Mouse (Mus musculus): ENCODE measurements around the gene Eif2b5. TPM values are rescaled to one million over a fixed set of nuclear protein-coding genes. Genes with fewer than 3 reads are reported as not detected.
"Not testable (repeated sequence)": the region's sequence is repeated elsewhere in the genome, so short reads cannot be mapped to it uniquely, and the experiment has no call there.

The Eif2b5 gene
- polyA plus RNA-seq (2016; fragmentation: Nextera tagmentation; extraction: Ambion mirVana), result 164 and 173 TPM in 2 replicates

DNA sequence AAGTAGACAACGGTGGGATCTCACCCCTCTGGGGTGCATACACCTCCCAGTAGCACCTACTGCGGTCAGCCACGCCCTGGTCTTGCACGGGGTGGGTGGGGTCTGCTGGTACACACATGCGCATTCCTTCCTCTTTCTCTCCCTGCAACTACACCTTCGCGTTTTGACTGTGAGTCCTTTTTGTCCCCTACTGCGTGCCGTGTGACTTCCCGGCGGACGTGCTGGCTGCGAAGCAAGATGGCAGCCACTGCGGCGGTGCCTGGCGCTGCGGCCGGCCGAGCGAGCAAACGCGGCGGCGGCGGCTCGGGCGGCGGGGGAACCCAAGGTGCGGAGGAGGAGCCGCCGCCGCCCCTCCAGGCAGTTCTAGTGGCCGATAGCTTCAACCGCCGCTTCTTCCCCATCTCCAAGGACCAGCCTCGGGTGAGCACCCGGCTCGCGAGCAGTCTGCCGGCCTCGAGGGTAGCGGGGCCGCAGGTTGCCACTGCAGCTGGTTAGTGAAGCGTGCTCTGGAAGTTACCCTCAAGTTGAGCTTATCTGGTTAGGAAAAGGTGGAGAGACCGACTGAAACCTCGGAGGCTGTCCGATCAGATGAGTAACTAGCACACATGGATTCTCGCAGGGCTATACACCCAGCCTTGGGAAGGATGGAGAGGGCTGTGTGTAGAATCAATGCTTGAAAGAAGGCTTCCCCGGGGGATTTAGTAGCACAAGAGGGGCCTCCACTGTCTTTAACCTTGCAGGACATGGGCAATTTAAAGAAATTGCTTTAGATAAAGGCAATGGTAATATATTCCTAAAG, at the start of gene Eif2b5:
Eif2b5 (plus strand) TSS at position 141 of the 799 bp plus-strand sequence.
- Histone ChIP-seq H3K4me3 (peak within 1 kb of the TSS; percentile 97), H3K27me3 (ENCODE audit: low read depth, poor library complexity, severe bottlenecking) (peaks cover 16% of the 10 kb centered on the region), H3K27ac (peak within 1 kb of the TSS; percentile 91), H3K36me3 (peaks cover 39% of the 10 kb centered on the region), H3K9me3 (replicated peaks) (no peaks in the 10 kb centered on the region), H3K4me1 (peaks cover 21% of the 10 kb centered on the region)
- WGBS, result under 1% methylated on average over 49 of the region's 49 CpGs
- peak; percentile 88 for DNase-seq (ENCODE audit: low spot score)

DNA sequence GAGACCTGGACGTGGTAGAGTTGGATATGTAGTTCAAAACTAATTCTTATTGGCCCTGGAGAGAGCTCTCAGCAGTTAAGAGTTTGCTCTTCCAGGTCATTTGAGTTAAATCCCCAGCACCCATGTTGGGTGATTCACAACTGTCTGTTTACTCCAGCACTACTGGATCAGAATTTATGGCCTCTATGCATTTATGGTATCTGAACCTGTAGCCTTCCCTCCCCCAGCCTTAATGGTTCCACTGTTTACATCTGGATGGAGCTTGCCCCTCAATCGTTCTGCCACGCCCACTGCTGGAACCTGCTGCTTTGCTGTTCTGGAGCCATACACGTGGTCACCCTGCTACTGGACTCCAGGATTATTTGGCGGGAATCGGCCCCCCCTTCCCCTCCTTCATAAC, 46.8 kb upstream of the Eif2b5 start:
- no peak overlapping the region for H3K4me3 ChIP-seq
- no peak overlapping the region for H3K27ac ChIP-seq
- no peaks in the 10 kb centered on the region for H3K36me3 ChIP-seq
- H3K9me3 ChIP-seq (replicated peaks), result no peaks in the 10 kb centered on the region
- 72% methylated on average over 6 of the region's 6 CpGs for WGBS
- DNase-seq (ENCODE audit: low spot score), result no peak
- no peaks in the 10 kb centered on the region for H3K27me3 ChIP-seq (ENCODE audit: low read depth, poor library complexity, severe bottlenecking)
- H3K4me1 ChIP-seq, result peaks cover 3% of the 10 kb centered on the region

GRCm38 (mm10) chr16:20454155-20454654, 44.4 kb upstream of the Eif2b5 start:
- no peak overlapping the region for H3K4me3 ChIP-seq
- H3K27me3 ChIP-seq (ENCODE audit: low read depth, poor library complexity, severe bottlenecking), result no peaks in the 10 kb centered on the region
- 92% methylated on average over 6 of the region's 6 CpGs for WGBS
- H3K4me1 ChIP-seq, result peaks cover 3% of the 10 kb centered on the region
- H3K36me3 ChIP-seq, result no peaks in the 10 kb centered on the region
- H3K27ac ChIP-seq, result no peak overlapping the region
- no peak for DNase-seq (ENCODE audit: low spot score)
- no peaks in the 10 kb centered on the region for H3K9me3 ChIP-seq (replicated peaks)

DNA sequence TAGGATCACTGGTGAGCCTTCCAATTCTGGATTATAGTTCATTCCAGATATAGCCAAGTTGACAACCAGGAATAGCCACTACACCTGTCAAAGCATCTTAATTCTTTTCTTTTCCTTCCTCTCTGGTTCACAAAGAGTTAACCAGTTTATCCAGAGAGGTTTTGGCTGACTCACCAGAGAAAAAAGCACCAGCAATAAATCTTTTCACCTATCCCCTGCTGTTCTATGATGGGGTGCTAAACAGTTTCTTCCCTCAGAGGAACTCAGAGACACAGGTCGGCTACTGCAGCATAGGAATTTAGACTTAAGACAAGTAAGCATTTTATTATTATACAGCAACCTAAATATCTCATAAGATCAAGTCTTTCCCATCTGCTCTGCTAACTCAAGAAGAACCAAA, 42.5 kb upstream of the Eif2b5 start:
- no peaks in the 10 kb centered on the region for H3K27me3 ChIP-seq (ENCODE audit: low read depth, poor library complexity, severe bottlenecking)
- H3K27ac ChIP-seq, result no peak overlapping the region
- no peak for DNase-seq (ENCODE audit: low spot score)
- H3K36me3 ChIP-seq, result no peaks in the 10 kb centered on the region
- WGBS, result 3% methylated on average over 1 of the region's 1 CpGs
- H3K4me1 ChIP-seq, result peaks cover 3% of the 10 kb centered on the region
- no peak overlapping the region for H3K4me3 ChIP-seq
- no peaks in the 10 kb centered on the region for H3K9me3 ChIP-seq (replicated peaks)

DNA sequence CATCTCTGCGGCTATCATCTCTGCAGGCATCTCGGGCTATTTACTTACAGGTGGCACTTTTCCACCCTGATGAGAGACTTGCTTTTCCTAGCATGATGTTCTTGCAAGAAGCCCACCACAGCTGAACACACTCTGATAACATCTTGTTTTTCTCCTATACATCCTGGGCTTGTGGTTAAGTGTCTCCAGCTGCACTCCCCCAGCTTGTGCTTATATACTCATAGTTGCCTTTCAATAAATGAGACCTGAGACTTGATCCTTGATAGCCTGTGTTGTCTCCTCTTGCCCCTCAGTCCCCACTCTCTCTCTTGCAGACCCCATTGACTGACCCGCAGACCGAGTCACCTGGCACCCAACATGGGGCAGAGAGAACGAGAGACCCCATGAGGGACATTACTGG, 39.9 kb upstream of the Eif2b5 start:
- 93% methylated on average over 5 of the region's 5 CpGs for WGBS
- H3K4me3 ChIP-seq; H3K4me1 ChIP-seq; H3K27me3 ChIP-seq (ENCODE audit: low read depth, poor library complexity, severe bottlenecking); H3K36me3 ChIP-seq; H3K9me3 ChIP-seq (replicated peaks); H3K27ac ChIP-seq; DNase-seq (ENCODE audit: low spot score): not testable (repeated sequence)

DNA sequence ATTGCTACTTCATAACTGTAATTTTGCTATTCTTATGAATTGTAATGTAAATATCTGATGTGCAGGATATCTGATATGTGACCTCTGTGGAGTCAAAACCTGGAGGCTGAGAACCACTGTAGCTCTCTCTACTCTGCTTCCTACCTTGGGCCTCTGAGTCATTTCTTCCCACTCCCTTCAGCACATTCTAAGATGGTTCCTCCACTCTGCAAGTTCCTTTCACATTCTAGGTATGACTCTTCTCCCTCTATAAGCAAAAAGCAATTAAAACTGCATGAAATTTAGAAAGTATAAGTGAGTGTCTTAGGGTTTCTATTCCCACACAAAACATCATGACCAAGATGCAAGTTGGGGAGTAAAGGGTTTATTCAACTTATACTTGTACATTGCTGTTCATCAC, 33.9 kb upstream of the Eif2b5 start:
- Histone ChIP-seq H3K27ac (no peak overlapping the region), H3K9me3 (replicated peaks) (no peaks in the 10 kb centered on the region), H3K4me3 (no peak overlapping the region), H3K27me3 (ENCODE audit: low read depth, poor library complexity, severe bottlenecking) (no peaks in the 10 kb centered on the region), H3K4me1 (no peaks in the 10 kb centered on the region), H3K36me3 (no peaks in the 10 kb centered on the region)
- DNase-seq (ENCODE audit: low spot score), result no peak

DNA sequence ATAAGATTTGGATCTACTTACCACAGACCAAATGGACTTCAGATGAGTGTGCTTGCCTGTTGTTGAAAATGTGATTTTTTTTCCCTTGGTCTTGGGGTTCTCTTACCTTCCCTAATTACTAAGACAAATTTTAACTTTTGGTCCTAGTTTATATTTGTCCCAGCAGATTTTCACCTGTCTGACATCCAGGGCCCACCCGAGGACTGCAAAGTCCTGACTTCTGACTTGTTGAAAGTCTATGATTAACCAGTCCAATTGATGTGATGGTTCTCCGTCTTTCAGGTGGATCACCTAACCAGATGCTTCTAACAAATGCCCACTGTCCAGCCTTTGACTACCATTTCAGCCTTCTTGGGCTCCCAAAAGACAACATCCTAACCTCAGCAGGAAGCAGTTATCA, 27.6 kb upstream of the Eif2b5 start:
- Histone ChIP-seq H3K36me3 (no peaks in the 10 kb centered on the region), H3K27me3 (ENCODE audit: low read depth, poor library complexity, severe bottlenecking) (no peaks in the 10 kb centered on the region), H3K4me3 (no peak overlapping the region), H3K4me1 (no peaks in the 10 kb centered on the region), H3K9me3 (replicated peaks) (no peaks in the 10 kb centered on the region), H3K27ac (no peak overlapping the region)
- no peak for DNase-seq (ENCODE audit: low spot score)
- WGBS, result 89% methylated on average over 2 of the region's 2 CpGs

DNA sequence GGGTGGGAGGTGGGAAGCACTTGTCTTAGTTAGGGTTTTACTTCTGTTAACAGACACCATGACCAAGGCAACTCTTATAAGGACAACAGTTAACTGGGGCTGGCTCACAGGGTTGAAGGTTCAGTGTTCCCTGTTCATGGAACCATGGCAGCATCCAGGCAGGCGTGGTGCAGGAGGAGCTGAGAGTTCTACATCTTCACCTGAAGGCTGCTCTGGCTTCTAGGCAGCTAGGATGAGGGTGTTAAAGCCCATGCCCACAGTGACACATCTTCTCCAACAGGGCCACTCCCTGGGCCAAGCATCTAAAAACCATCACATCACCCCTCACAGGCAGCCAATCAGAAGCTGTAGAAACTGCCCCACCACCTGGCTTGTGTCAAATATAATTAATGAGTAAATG, 26.9 kb upstream of the Eif2b5 start:
- DNase-seq (ENCODE audit: low spot score), result no peak
- Histone ChIP-seq H3K36me3 (no peaks in the 10 kb centered on the region), H3K4me3 (no peak overlapping the region), H3K27me3 (ENCODE audit: low read depth, poor library complexity, severe bottlenecking) (no peaks in the 10 kb centered on the region), H3K4me1 (no peaks in the 10 kb centered on the region), H3K27ac (no peak overlapping the region), H3K9me3 (replicated peaks) (no peaks in the 10 kb centered on the region)
- WGBS, result 79% methylated on average over 1 of the region's 1 CpGs

- Histone ChIP-seq H3K36me3 (no peaks in the 10 kb centered on the region), H3K27me3 (ENCODE audit: low read depth, poor library complexity, severe bottlenecking) (no peaks in the 10 kb centered on the region), H3K27ac (no peak overlapping the region), H3K4me1 (peaks cover 7% of the 10 kb centered on the region; the same call in 1 of the 2 replicates), H3K4me3 (no peak overlapping the region), H3K9me3 (replicated peaks) (no peaks in the 10 kb centered on the region)
- DNase-seq (ENCODE audit: low spot score), result no peak
- WGBS, result 96% methylated on average over 1 of the region's 1 CpGs
Measured at GRCm38 (mm10) chr16:20473748-20474147, 24.9 kb upstream of the Eif2b5 start.

GRCm38 (mm10) chr16:20474211-20474610, 24.4 kb upstream of the Eif2b5 start:
- Histone ChIP-seq H3K9me3 (replicated peaks) (no peaks in the 10 kb centered on the region), H3K4me3 (no peak overlapping the region), H3K27ac (no peak overlapping the region), H3K36me3 (no peaks in the 10 kb centered on the region), H3K4me1 (peaks cover 7% of the 10 kb centered on the region; the same call in 1 of the 2 replicates), H3K27me3 (ENCODE audit: low read depth, poor library complexity, severe bottlenecking) (no peaks in the 10 kb centered on the region)
- DNase-seq (ENCODE audit: low spot score), result no peak
- WGBS, result 94% methylated on average over 8 of the region's 8 CpGs

DNA sequence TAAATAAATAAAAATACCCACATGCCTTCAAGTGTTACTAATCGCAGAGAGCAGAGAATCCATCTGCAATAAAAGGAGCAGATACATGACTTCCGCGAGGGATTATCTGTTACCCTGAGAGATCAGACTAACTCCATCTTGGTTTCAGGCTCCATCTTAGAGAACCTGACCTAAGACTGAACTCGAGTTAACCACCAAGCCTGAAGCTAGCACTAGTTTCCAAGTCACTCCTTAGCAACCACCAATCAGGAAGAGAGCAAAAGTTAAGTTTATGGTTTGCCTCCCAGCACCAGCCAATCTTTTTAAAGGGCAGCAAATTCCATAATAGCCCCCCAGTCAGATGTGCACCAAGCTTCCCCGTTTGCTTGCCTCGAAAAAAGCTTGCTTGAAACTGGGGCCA, 23.8 kb upstream of the Eif2b5 start:
- WGBS, result 86% methylated on average over 6 of the region's 6 CpGs
- Histone ChIP-seq H3K27me3 (ENCODE audit: low read depth, poor library complexity, severe bottlenecking) (no peaks in the 10 kb centered on the region), H3K4me1 (peaks cover 7% of the 10 kb centered on the region; the same call in 1 of the 2 replicates)

GRCm38 (mm10) chr16:20475335-20475734, 23.3 kb upstream of the Eif2b5 start:
- WGBS, result 88% methylated on average over 1 of the region's 1 CpGs
- Histone ChIP-seq H3K9me3 (replicated peaks) (no peaks in the 10 kb centered on the region), H3K36me3 (no peaks in the 10 kb centered on the region), H3K4me3 (no peak overlapping the region), H3K27ac (no peak overlapping the region), H3K27me3 (ENCODE audit: low read depth, poor library complexity, severe bottlenecking) (no peaks in the 10 kb centered on the region), H3K4me1 (peaks cover 7% of the 10 kb centered on the region; the same call in 1 of the 2 replicates)
- DNase-seq (ENCODE audit: low spot score), result no peak

More for the DNA sequence above, 23.8 kb upstream of the Eif2b5 start:
- Histone ChIP-seq H3K4me3 (no peak overlapping the region), H3K27ac (no peak overlapping the region), H3K9me3 (replicated peaks) (no peaks in the 10 kb centered on the region), H3K36me3 (no peaks in the 10 kb centered on the region)
- no peak for DNase-seq (ENCODE audit: low spot score)

DNA sequence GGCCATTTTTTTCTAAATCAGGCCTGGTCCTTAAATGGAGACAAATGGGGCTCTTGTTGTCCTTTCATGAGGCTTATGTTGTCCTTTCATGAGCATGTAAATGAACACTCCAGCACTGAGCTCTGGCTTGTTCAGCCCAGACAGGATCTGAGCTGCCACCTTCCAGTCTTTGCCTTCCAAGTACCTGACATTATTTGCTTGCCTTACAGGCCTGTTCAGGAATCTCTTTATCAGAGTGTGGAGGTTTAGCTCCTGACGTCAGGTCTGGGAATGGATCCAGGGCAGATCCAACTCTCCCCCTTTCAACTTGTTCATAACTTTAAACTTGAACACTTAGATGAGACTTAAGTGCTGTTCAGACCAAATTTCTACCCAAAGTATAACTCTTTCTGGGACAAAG, 21.8 kb upstream of the Eif2b5 start:
- H3K27me3 ChIP-seq (ENCODE audit: low read depth, poor library complexity, severe bottlenecking), result no peaks in the 10 kb centered on the region
- no peaks in the 10 kb centered on the region for H3K9me3 ChIP-seq (replicated peaks)
- no peak overlapping the region for H3K27ac ChIP-seq
- DNase-seq (ENCODE audit: low spot score), result no peak
- peaks cover 7% of the 10 kb centered on the region; the same call in 1 of the 2 replicates for H3K4me1 ChIP-seq
- H3K4me3 ChIP-seq, result no peak overlapping the region
- no peaks in the 10 kb centered on the region for H3K36me3 ChIP-seq
- 49% methylated on average over 1 of the region's 1 CpGs for WGBS
